Mouse (Mus musculus): ENCODE results near the gene Magi2.

GRCm38 (mm10) chr5:20446471-20447174 lies 1219.8 kb downstream of the Magi2 start:
- no peak for TF ChIP-seq CTCF (IDR thresholded peaks at IDR 0.05)
- no peak for TF ChIP-seq EP300 (IDR thresholded peaks at IDR 0.05)

Measured in lung, postnatal 0 days (tissue).